Mouse (Mus musculus) mesoderm, embryonic 11.5 days (tissue): Measurements from ENCODE around the gene Slc22a12.

ENCODE experiments used
- DNase-seq: peaks from one replicate; pipeline ENCODE4 v3.0.0-alpha.2; 2012; ENCODE audit warnings: low read depth, low spot score

The Slc22a12 gene

DNA sequence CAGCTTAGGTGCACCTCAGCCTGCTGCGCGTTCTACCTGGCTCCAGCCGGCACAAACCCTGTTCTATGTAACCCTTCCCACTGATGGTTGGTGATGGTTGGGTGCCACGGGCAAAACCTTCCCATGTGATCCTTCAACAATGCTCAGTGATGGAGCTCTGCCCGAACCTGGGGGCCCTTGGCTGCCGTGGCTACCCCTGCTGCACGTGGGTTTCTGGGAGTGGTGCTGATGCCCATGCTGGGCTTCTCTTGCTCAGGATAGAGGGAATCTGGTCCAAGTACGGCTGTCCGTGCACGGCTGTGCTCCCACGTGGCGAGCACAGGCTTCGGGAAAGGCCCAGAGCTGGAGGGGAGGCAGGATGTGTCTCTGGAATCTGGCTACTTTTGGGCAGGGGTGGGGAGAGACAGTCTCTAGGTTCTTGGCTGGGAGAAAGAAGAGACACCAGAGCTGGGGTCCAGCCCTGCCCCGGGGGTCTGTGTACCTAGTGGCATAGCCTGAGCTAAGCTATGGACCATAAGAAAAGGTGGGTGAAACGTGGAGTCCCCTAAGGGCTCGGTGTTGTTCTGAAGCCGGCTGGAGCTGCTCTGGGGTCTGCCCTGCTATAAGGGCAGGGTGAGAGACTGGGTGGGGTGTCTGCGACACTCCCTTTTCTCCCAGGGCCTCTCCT is 48.2 kb downstream of the Slc22a12 start:
- no peak for DNase-seq

DNA sequence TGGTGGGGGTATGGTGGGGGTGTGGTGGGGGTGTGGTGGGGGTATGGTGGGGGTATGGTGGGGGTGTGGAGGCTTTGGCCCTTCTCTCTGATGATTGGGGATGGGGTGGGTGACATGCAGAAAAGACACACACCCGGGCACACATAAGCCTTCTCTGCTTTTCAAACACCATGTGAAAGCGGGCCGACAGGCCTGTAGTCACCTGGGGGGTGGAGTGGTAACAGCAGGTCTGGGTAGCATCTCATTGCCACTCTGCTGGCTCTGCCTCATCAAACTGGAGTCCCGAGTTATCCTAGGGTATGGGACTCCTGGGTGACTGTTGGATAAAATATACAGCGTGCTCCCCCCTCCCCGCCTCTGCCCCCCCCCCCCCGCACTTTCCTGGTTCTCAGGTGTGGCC is 48.8 kb downstream of the Slc22a12 start:
- DNase-seq: no peak

DNA sequence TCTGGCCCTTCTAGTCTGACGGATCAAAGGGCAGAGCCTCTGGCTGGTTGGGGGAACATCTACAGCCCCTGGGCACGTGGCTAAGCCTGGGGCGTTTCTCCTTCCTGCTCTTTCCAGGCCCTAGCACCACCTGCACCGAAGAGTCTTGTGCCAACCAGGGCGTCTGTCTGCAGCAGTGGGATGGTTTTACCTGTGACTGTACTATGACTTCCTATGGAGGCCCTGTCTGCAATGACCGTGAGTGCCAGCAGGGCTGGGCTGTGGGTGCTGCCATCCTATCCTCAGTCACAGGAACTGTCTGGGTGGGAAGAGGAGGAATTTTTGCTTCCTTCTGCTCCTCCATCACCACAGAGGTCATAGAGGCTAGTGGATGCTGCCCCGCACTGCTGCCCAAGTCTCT is 49.6 kb downstream of the Slc22a12 start:
- DNase-seq: no peak

DNA sequence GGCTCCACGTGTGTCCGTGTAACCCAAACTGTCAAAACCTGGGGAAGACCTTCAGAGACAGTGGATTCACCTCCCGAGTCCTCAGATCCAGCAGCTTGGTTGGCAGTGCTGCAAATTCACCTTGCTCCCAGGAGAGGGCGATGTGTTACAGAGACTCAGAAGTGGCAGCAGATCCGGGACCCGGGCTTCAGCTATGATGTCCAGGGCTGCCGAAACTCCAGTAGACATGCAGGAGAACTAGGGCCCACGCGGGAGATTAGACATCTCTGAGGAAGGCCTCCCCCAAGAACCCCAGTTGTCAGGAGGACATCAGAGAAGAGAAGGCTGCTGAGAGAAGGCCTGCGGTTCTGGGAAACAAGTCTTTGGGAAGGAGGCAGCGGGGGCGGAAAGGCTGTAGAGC is 50.7 kb downstream of the Slc22a12 start:
- DNase-seq: peak; percentile 76

DNA sequence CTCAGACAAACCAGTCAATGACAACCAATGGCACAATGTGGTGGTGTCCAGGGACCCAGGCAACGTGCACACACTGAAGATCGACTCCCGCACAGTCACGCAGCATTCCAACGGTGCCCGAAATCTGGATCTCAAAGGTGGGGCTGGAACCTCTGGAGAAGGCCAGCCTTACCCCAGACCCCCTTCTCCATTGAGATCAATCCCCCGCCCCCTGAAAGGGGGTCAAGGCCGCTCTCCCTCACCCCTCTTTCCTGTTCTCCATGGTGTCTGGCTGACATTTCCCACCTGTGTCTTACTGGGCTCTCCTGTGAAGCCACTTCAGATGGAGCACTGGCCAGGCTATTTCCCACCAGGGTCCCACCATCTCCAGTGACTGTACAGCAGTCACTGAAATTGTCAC is 51.3 kb downstream of the Slc22a12 start:
- DNase-seq: no peak

DNA sequence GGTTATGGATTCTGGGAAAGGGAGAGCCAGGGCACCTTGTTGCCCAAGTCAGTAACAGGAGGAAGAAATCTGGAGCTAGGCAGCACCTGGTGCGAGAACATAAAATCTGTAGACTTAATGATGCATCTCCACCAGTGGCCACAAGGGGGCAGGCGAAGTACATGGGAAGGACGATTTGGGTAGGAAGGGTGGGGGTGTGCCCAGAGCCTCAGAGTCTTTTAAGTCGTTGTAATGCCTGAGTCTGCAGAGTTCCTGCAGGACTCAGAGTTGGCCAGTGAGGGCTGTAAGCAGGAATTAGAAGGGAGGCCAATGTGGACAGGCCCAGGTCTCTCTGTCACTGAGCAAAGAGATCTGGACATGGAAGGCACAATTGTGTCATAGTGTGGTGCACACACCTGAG is 53.8 kb downstream of the Slc22a12 start:
- DNase-seq: peak; percentile 92
